Mouse (Mus musculus) midbrain, embryonic 10.5 days (tissue): ENCODE measurements at regions not wholly inside any gene's neighbourhood (a gene's known extent, or its start where the extent isn't known, plus 50 kb on each side); places are given as distances from the start of the nearest gene placed in this dataset.
A peak's percentile ranks its signal among the peaks of the same experiment; 100 is the strongest.

Experiments
- DNase-seq: peaks from one replicate; pipeline ENCODE4 v3.0.0-alpha.2; 2017; ENCODE audit warnings: low spot score
- H3K27ac ChIP-seq: fragments of 300-500 bp; sonication (generic); replicated peaks from 2 replicates; pipeline ENCODE4 v1.5.1; 2016; ENCODE audit warnings: mild to moderate bottlenecking
- H3K27me3 ChIP-seq: fragments of 300-500 bp; sonication (generic); 2 replicates; pipeline ENCODE4 v1.6.1; 2016; ENCODE audit warnings: low read depth, mild to moderate bottlenecking; ENCODE audit not compliant: poor library complexity, severe bottlenecking
- H3K36me3 ChIP-seq: fragments of 300-500 bp; sonication (generic); 2 replicates; pipeline ENCODE4 v1.6.1; 2016; ENCODE audit warnings: mild to moderate bottlenecking, moderate library complexity
- H3K4me1 ChIP-seq: fragments of 300-500 bp; sonication (generic); 2 replicates; pipeline ENCODE4 v1.6.1; 2016
- H3K4me3 ChIP-seq: fragments of 300-500 bp; sonication (generic); 2 replicates; pipeline ENCODE4 v1.5.1; 2016; ENCODE audit warnings: mild to moderate bottlenecking, moderate library complexity
- H3K9me3 ChIP-seq: fragments of 300-500 bp; sonication (generic); replicated peaks from 2 replicates; pipeline ENCODE4 v1.6.1; 2016; ENCODE audit warnings: mild to moderate bottlenecking
- WGBS: fragments of 180-500 bp; shearing (Covaris S2); methylation state at CpG from one replicate; pipeline ENCODE4 v1.1.7; 2016; 5-methylcytosine and 5-hydroxymethylcytosine counted together

- no peak for DNase-seq
- Histone ChIP-seq H3K9me3 (no peaks in the 10 kb centered on the region), H3K27me3 (no peaks in the 10 kb centered on the region), H3K4me3 (no peak overlapping the region), H3K36me3 (no peaks in the 10 kb centered on the region), H3K4me1 (no peaks in the 10 kb centered on the region), H3K27ac (no peak overlapping the region)
- 94% methylated on average over 1 of the region's 1 CpGs for WGBS
Measured at GRCm38 (mm10) chr3:56751926-56752325, 549.9 kb downstream of the Tm4sf1 start.

GRCm38 (mm10) chr3:56740902-56741301 is 557.4 kb upstream of the Nbea start:
- Histone ChIP-seq H3K27me3 (no peaks in the 10 kb centered on the region), H3K9me3 (no peaks in the 10 kb centered on the region), H3K36me3 (no peaks in the 10 kb centered on the region), H3K27ac (no peak overlapping the region), H3K4me1 (no peaks in the 10 kb centered on the region), H3K4me3 (no peak overlapping the region)
- no peak for DNase-seq

GRCm38 (mm10) chr3:56739451-56739850 is 556.0 kb upstream of the Nbea start:
- H3K4me3 ChIP-seq = no peak overlapping the region
- H3K36me3 ChIP-seq = no peaks in the 10 kb centered on the region
- no peak overlapping the region for H3K27ac ChIP-seq
- no peaks in the 10 kb centered on the region for H3K27me3 ChIP-seq
- H3K4me1 ChIP-seq = no peaks in the 10 kb centered on the region
- WGBS = 99% methylated on average over 3 of the region's 3 CpGs
- no peak for DNase-seq
- H3K9me3 ChIP-seq = no peaks in the 10 kb centered on the region

- Histone ChIP-seq H3K36me3 (no peaks in the 10 kb centered on the region), H3K4me1 (no peaks in the 10 kb centered on the region), H3K4me3 (no peak overlapping the region), H3K9me3 (no peaks in the 10 kb centered on the region), H3K27me3 (no peaks in the 10 kb centered on the region), H3K27ac (no peak overlapping the region)
- no peak for DNase-seq
- 71% methylated on average over 3 of the region's 3 CpGs for WGBS
Measured at GRCm38 (mm10) chr3:56730849-56731248, 547.3 kb upstream of the Nbea start.

GRCm38 (mm10) chr3:56724991-56725390 is 541.5 kb upstream of the Nbea start:
- H3K4me3 ChIP-seq = no peak overlapping the region
- no peaks in the 10 kb centered on the region for H3K36me3 ChIP-seq
- no peak overlapping the region for H3K27ac ChIP-seq
- H3K27me3 ChIP-seq = no peaks in the 10 kb centered on the region
- DNase-seq = no peak
- H3K9me3 ChIP-seq = no peaks in the 10 kb centered on the region
- no peaks in the 10 kb centered on the region for H3K4me1 ChIP-seq

GRCm38 (mm10) chr3:56708260-56708659 is 524.8 kb upstream of the Nbea start:
- no peak for DNase-seq
- Histone ChIP-seq H3K27ac (no peak overlapping the region), H3K36me3 (no peaks in the 10 kb centered on the region), H3K4me1 (no peaks in the 10 kb centered on the region), H3K4me3 (no peak overlapping the region), H3K9me3 (no peaks in the 10 kb centered on the region), H3K27me3 (no peaks in the 10 kb centered on the region)
- 74% methylated on average over 1 of the region's 1 CpGs for WGBS

- H3K36me3 ChIP-seq = no peaks in the 10 kb centered on the region
- H3K27ac ChIP-seq = no peak overlapping the region
- no peaks in the 10 kb centered on the region for H3K27me3 ChIP-seq
- DNase-seq = no peak
- no peaks in the 10 kb centered on the region for H3K9me3 ChIP-seq
- H3K4me3 ChIP-seq = no peak overlapping the region
- WGBS = 91% methylated on average over 3 of the region's 3 CpGs
- H3K4me1 ChIP-seq = no peaks in the 10 kb centered on the region
Measured at GRCm38 (mm10) chr3:56707312-56707711, 523.8 kb upstream of the Nbea start.

GRCm38 (mm10) chr3:56706038-56706437 is 522.5 kb upstream of the Nbea start:
- Histone ChIP-seq H3K4me1 (no peaks in the 10 kb centered on the region), H3K36me3 (no peaks in the 10 kb centered on the region), H3K27ac (no peak overlapping the region), H3K4me3 (no peak overlapping the region), H3K27me3 (no peaks in the 10 kb centered on the region), H3K9me3 (no peaks in the 10 kb centered on the region)
- no peak for DNase-seq
- WGBS = 83% methylated on average over 4 of the region's 4 CpGs

- peak overlapping the region; percentile 65; the same call in 1 of the 2 replicates for H3K27ac ChIP-seq
- DNase-seq = no peak
Measured at GRCm38 (mm10) chr3:56698941-56699340, 515.4 kb upstream of the Nbea start.

GRCm38 (mm10) chr3:56698248-56698647 is 514.7 kb upstream of the Nbea start:
- Histone ChIP-seq H3K4me3 (no peak overlapping the region), H3K36me3 (no peaks in the 10 kb centered on the region), H3K4me1 (peaks cover 25% of the 10 kb centered on the region), H3K27me3 (no peaks in the 10 kb centered on the region), H3K27ac (peak overlapping the region; percentile 65), H3K9me3 (no peaks in the 10 kb centered on the region)
- WGBS = 29% methylated on average over 1 of the region's 1 CpGs
- peak; percentile 41 for DNase-seq

More at GRCm38 (mm10) chr3:56698941-56699340, 515.4 kb upstream of the Nbea start:
- no peaks in the 10 kb centered on the region for H3K27me3 ChIP-seq
- H3K4me1 ChIP-seq = peaks cover 25% of the 10 kb centered on the region
- no peak overlapping the region for H3K4me3 ChIP-seq
- no peaks in the 10 kb centered on the region for H3K9me3 ChIP-seq
- H3K36me3 ChIP-seq = no peaks in the 10 kb centered on the region

GRCm38 (mm10) chr3:56681031-56681430 is 497.5 kb upstream of the Nbea start:
- no peak for DNase-seq
- Histone ChIP-seq H3K27me3 (no peaks in the 10 kb centered on the region), H3K36me3 (no peaks in the 10 kb centered on the region), H3K27ac (no peak overlapping the region), H3K4me1 (no peaks in the 10 kb centered on the region), H3K4me3 (no peak overlapping the region), H3K9me3 (no peaks in the 10 kb centered on the region)
- WGBS = 94% methylated on average over 7 of the region's 7 CpGs

- Histone ChIP-seq H3K27me3 (no peaks in the 10 kb centered on the region), H3K4me1 (peaks cover 5% of the 10 kb centered on the region; the same call in 1 of the 2 replicates), H3K27ac (no peak overlapping the region), H3K9me3 (no peaks in the 10 kb centered on the region), H3K36me3 (no peaks in the 10 kb centered on the region), H3K4me3 (no peak overlapping the region)
- 19% methylated on average over 3 of the region's 3 CpGs for WGBS
- no peak for DNase-seq
Measured at GRCm38 (mm10) chr3:56668829-56669228, 485.3 kb upstream of the Nbea start.

GRCm38 (mm10) chr3:56660594-56660993 is 477.1 kb upstream of the Nbea start:
- Histone ChIP-seq H3K36me3 (no peaks in the 10 kb centered on the region), H3K27me3 (no peaks in the 10 kb centered on the region), H3K9me3 (no peaks in the 10 kb centered on the region), H3K4me3 (no peak overlapping the region), H3K27ac (no peak overlapping the region), H3K4me1 (no peaks in the 10 kb centered on the region)
- no peak for DNase-seq
- 91% methylated on average over 2 of the region's 2 CpGs for WGBS

GRCm38 (mm10) chr3:56647313-56647712 is 463.8 kb upstream of the Nbea start:
- Histone ChIP-seq H3K4me3 (no peak overlapping the region), H3K36me3 (no peaks in the 10 kb centered on the region), H3K9me3 (no peaks in the 10 kb centered on the region), H3K27me3 (no peaks in the 10 kb centered on the region), H3K27ac (no peak overlapping the region), H3K4me1 (no peaks in the 10 kb centered on the region)
- DNase-seq = no peak
- 87% methylated on average over 3 of the region's 3 CpGs for WGBS
